Mouse (Mus musculus): ENCODE results near the gene Opcml. TPM values are rescaled to one million over a fixed set of nuclear protein-coding genes. Genes with fewer than 3 reads are reported as not detected.

Gene Opcml
- total and polyA plus RNA-seq, 3 experiments, result 0.82 TPM; not detected in 2

DNA sequence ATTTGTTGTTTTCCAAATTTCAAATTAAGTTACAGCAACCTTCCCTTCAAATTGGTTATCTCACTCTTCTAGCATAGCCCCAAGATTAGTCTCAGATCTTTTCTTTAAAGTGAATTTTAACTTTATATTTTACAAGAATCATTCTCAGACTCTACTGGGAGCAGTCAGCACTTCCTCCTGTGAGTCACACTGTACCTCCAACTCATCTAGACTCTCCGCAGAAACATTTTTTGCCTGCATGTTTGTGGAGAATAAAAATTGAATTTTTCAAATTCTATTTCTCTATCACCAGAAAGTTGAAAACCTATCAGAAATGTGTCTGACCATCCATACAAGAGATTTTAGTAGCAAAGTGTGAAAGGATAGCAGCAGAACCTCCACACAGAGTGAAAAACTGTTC, 370.4 kb downstream of the Opcml start:
- no peak for ATAC-seq (ENCODE audit: extremely low read depth, insufficient number of reproducible peaks, low FRiP score, poor library complexity, severe bottlenecking)
- no peaks in the 10 kb centered on the region for H3K27me3 ChIP-seq (ENCODE audit: insufficient read depth, low read length)
- H3K4me1 ChIP-seq (ENCODE audit: insufficient read depth, low read depth, low read length), result no peaks in the 10 kb centered on the region
- H3K4me3 ChIP-seq (ENCODE audit: low read depth, low read length), result no peak overlapping the region
- no peaks in the 10 kb centered on the region for H3K36me3 ChIP-seq (replicated peaks)
- DNase-seq (ENCODE audit: low spot score), result no peak
- no peaks in the 10 kb centered on the region for H3K9me3 ChIP-seq (replicated peaks)
- TF ChIP-seq GATA2 (IDR thresholded peaks at IDR 0.05; ENCODE audit: borderline replicate concordance, low read depth, low read length) (no peak), GATA1 (IDR thresholded peaks at IDR 0.05; ENCODE audit: borderline replicate concordance, low read length) (no peak), CTCF (IDR thresholded peaks at IDR 0.05; ENCODE audit: low read depth, low read length) (no peak), TAL1 (conservative IDR thresholded peaks at IDR 0.05; ENCODE audit: low read depth, low read length) (no peak), POLR2AphosphoS5 (IDR thresholded peaks at IDR 0.05; ENCODE audit: insufficient replicate concordance, low read depth, low read length) (no peak)

- no peak for TF ChIP-seq GATA1 (IDR thresholded peaks at IDR 0.05; ENCODE audit: borderline replicate concordance, low read length)
- TF ChIP-seq POLR2AphosphoS5 (IDR thresholded peaks at IDR 0.05; ENCODE audit: insufficient replicate concordance, low read depth, low read length), result no peak
- TF ChIP-seq GATA2 (IDR thresholded peaks at IDR 0.05; ENCODE audit: borderline replicate concordance, low read depth, low read length), result no peak
- TF ChIP-seq TAL1 (conservative IDR thresholded peaks at IDR 0.05; ENCODE audit: low read depth, low read length), result no peak
- TF ChIP-seq CTCF (IDR thresholded peaks at IDR 0.05; ENCODE audit: low read depth, low read length), result no peak
- ATAC-seq (ENCODE audit: extremely low read depth, insufficient number of reproducible peaks, low FRiP score, poor library complexity, severe bottlenecking) (no peak), DNase-seq (ENCODE audit: low spot score) (no peak)
- H3K27me3 ChIP-seq (ENCODE audit: insufficient read depth, low read length), result no peaks in the 10 kb centered on the region
- H3K9me3 ChIP-seq (replicated peaks), result no peaks in the 10 kb centered on the region
- H3K4me1 ChIP-seq (ENCODE audit: insufficient read depth, low read depth, low read length), result no peaks in the 10 kb centered on the region
- no peaks in the 10 kb centered on the region for H3K36me3 ChIP-seq (replicated peaks)
- H3K4me3 ChIP-seq (ENCODE audit: low read depth, low read length), result no peak overlapping the region
Observed at GRCm38 (mm10) chr9:28163946-28164345, 373.4 kb downstream of the Opcml start.

DNA sequence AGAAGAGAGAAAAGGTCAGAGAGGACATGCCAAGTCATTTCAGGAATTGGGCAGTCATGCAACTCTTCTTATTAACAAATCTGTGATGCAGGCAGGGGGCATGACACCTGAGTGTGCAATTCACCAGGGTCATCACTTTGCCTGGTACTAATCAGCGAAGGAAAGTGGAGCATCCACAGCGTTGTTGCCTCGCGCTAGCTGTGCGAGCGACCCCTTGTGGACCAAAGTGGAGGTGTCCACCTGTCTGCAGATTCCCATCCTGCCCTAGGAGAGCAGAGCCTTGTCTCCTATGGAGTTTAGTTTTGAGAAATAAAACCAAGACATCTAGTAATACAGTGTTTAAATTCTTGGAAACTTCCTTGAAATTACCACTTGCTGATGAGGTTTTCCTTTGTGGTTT, 381.3 kb downstream of the Opcml start:
- Histone ChIP-seq H3K36me3 (replicated peaks) (no peaks in the 10 kb centered on the region), H3K4me1 (ENCODE audit: insufficient read depth, low read depth, low read length) (no peaks in the 10 kb centered on the region), H3K27me3 (ENCODE audit: insufficient read depth, low read length) (no peaks in the 10 kb centered on the region), H3K9me3 (replicated peaks) (no peaks in the 10 kb centered on the region), H3K4me3 (ENCODE audit: low read depth, low read length) (no peak overlapping the region)
- TF ChIP-seq POLR2AphosphoS5 (IDR thresholded peaks at IDR 0.05; ENCODE audit: insufficient replicate concordance, low read depth, low read length) (no peak), TAL1 (conservative IDR thresholded peaks at IDR 0.05; ENCODE audit: low read depth, low read length) (no peak), GATA1 (IDR thresholded peaks at IDR 0.05; ENCODE audit: borderline replicate concordance, low read length) (no peak), GATA2 (IDR thresholded peaks at IDR 0.05; ENCODE audit: borderline replicate concordance, low read depth, low read length) (no peak)
- no peak for ATAC-seq (ENCODE audit: extremely low read depth, insufficient number of reproducible peaks, low FRiP score, poor library complexity, severe bottlenecking)
- no peak for DNase-seq (ENCODE audit: low spot score)

GRCm38 (mm10) chr9:28177052-28177451, 386.5 kb downstream of the Opcml start:
- TF ChIP-seq GATA2 (IDR thresholded peaks at IDR 0.05; ENCODE audit: borderline replicate concordance, low read depth, low read length) (no peak), GATA1 (IDR thresholded peaks at IDR 0.05; ENCODE audit: borderline replicate concordance, low read length) (no peak), TAL1 (conservative IDR thresholded peaks at IDR 0.05; ENCODE audit: low read depth, low read length) (no peak), POLR2AphosphoS5 (IDR thresholded peaks at IDR 0.05; ENCODE audit: insufficient replicate concordance, low read depth, low read length) (no peak), CTCF (IDR thresholded peaks at IDR 0.05; ENCODE audit: low read depth, low read length) (no peak)
- H3K4me1 ChIP-seq (ENCODE audit: insufficient read depth, low read depth, low read length), result no peaks in the 10 kb centered on the region
- no peaks in the 10 kb centered on the region for H3K36me3 ChIP-seq (replicated peaks)
- no peak overlapping the region for H3K4me3 ChIP-seq (ENCODE audit: low read depth, low read length)
- DNase-seq (ENCODE audit: low spot score) (no peak), ATAC-seq (ENCODE audit: extremely low read depth, insufficient number of reproducible peaks, low FRiP score, poor library complexity, severe bottlenecking) (no peak)
- no peaks in the 10 kb centered on the region for H3K9me3 ChIP-seq (replicated peaks)
- H3K27me3 ChIP-seq (ENCODE audit: insufficient read depth, low read length), result no peaks in the 10 kb centered on the region

DNA sequence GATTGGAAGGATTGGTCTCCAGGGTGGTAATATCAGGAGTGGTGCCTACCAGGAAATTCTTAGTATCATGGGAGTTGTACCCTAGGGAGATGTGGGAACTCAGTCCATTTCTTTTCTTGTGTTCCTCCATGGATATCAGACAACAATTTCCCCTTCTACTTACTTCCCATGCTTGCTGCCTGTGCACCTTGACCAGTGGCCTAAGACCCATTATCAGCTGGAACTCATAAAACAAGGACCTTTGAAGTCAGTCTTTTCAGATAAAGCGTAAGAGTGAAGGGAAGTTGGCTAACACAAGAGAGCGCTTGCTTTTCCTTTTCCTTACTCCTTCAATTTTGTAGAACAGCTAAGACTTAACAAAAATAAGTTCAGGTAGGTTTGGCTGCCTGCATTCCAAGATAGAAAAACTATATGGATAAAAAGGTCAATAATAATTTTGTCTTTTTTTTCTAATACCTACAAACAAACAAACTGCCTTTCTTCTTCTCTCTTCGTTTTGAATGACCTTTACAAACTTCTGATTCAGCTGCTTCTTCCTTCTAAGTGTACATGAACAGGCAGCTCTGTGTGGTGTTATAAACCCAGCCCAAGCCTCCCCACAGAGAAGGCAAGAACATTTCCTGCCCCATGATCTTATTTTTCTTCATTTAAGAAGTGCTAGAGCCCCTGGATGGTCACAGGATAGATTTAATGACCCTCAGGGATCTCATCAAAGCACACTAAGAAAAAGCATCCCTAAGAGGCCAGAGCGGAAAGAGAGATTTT, 387.7 kb downstream of the Opcml start:
- H3K4me3 ChIP-seq (ENCODE audit: low read depth, low read length), result no peak overlapping the region
- no peaks in the 10 kb centered on the region for H3K27me3 ChIP-seq (ENCODE audit: insufficient read depth, low read length)
- TF ChIP-seq GATA2 (IDR thresholded peaks at IDR 0.05; ENCODE audit: borderline replicate concordance, low read depth, low read length) (no peak), GATA1 (IDR thresholded peaks at IDR 0.05; ENCODE audit: borderline replicate concordance, low read length) (no peak), TAL1 (conservative IDR thresholded peaks at IDR 0.05; ENCODE audit: low read depth, low read length) (no peak), CTCF (IDR thresholded peaks at IDR 0.05; ENCODE audit: low read depth, low read length) (no peak), POLR2AphosphoS5 (IDR thresholded peaks at IDR 0.05; ENCODE audit: insufficient replicate concordance, low read depth, low read length) (no peak)
- H3K36me3 ChIP-seq (replicated peaks), result no peaks in the 10 kb centered on the region
- ATAC-seq (ENCODE audit: extremely low read depth, insufficient number of reproducible peaks, low FRiP score, poor library complexity, severe bottlenecking) (no peak), DNase-seq (ENCODE audit: low spot score) (no peak)
- H3K9me3 ChIP-seq (replicated peaks), result no peaks in the 10 kb centered on the region
- H3K4me1 ChIP-seq (ENCODE audit: insufficient read depth, low read depth, low read length), result no peaks in the 10 kb centered on the region

- Histone ChIP-seq H3K4me1 (ENCODE audit: insufficient read depth, low read depth, low read length) (no peaks in the 10 kb centered on the region), H3K36me3 (replicated peaks) (no peaks in the 10 kb centered on the region), H3K4me3 (ENCODE audit: low read depth, low read length) (no peak overlapping the region), H3K27me3 (ENCODE audit: insufficient read depth, low read length) (no peaks in the 10 kb centered on the region), H3K9me3 (replicated peaks) (no peaks in the 10 kb centered on the region)
- DNase-seq (ENCODE audit: low spot score) (no peak), ATAC-seq (ENCODE audit: extremely low read depth, insufficient number of reproducible peaks, low FRiP score, poor library complexity, severe bottlenecking) (no peak)
- TF ChIP-seq GATA1 (IDR thresholded peaks at IDR 0.05; ENCODE audit: borderline replicate concordance, low read length) (no peak), POLR2AphosphoS5 (IDR thresholded peaks at IDR 0.05; ENCODE audit: insufficient replicate concordance, low read depth, low read length) (no peak), GATA2 (IDR thresholded peaks at IDR 0.05; ENCODE audit: borderline replicate concordance, low read depth, low read length) (no peak), TAL1 (conservative IDR thresholded peaks at IDR 0.05; ENCODE audit: low read depth, low read length) (no peak), CTCF (IDR thresholded peaks at IDR 0.05; ENCODE audit: low read depth, low read length) (no peak)
Observed at GRCm38 (mm10) chr9:28181916-28182315, 391.3 kb downstream of the Opcml start.

Measured in G1E (cell line).